Mouse (Mus musculus): ENCODE results near the gene Hoxa6. TPM values are rescaled to one million over a fixed set of nuclear protein-coding genes. Genes with fewer than 3 reads are reported as not detected.

The Hoxa6 gene
- polyA plus RNA-seq, 1 experiment from 2014 or later: 4.1 TPM

GRCm38 (mm10) chr6:52170898-52171223 is 37.7 kb downstream of the Hoxa6 start:
- Histone ChIP-seq H3K27ac (peak overlapping the region; percentile 81), H3K4me1 (peaks cover 98% of the 10 kb centered on the region), H3K9me3 (replicated peaks) (no peaks in the 10 kb centered on the region), H3K36me3 (peaks cover 21% of the 10 kb centered on the region), H3K27me3 (ENCODE audit: low read depth, poor library complexity, severe bottlenecking) (peaks cover 80% of the 10 kb centered on the region), H3K4me3 (peak overlapping the region; percentile 47)
- WGBS: 18% methylated on average over 5 of the region's 5 CpGs
- no peak for DNase-seq (ENCODE audit: low spot score)

GRCm38 (mm10) chr6:52170166-52170897 is 38.2 kb downstream of the Hoxa6 start:
- DNase-seq (ENCODE audit: low spot score): peak; percentile 70
- peaks cover 98% of the 10 kb centered on the region for H3K4me1 ChIP-seq
- H3K9me3 ChIP-seq (replicated peaks): no peaks in the 10 kb centered on the region
- peaks cover 75% of the 10 kb centered on the region for H3K27me3 ChIP-seq (ENCODE audit: low read depth, poor library complexity, severe bottlenecking)
- H3K4me3 ChIP-seq: peak overlapping the region; percentile 47
- WGBS: 4% methylated on average over 40 of the region's 40 CpGs
- peak overlapping the region; percentile 81 for H3K27ac ChIP-seq
- H3K36me3 ChIP-seq: peaks cover 21% of the 10 kb centered on the region

GRCm38 (mm10) chr6:52169499-52170165 is 38.9 kb downstream of the Hoxa6 start:
- 18% methylated on average over 16 of the region's 16 CpGs for WGBS
- Histone ChIP-seq H3K4me1 (peaks cover 98% of the 10 kb centered on the region), H3K36me3 (peaks cover 21% of the 10 kb centered on the region), H3K9me3 (replicated peaks) (no peaks in the 10 kb centered on the region), H3K27me3 (ENCODE audit: low read depth, poor library complexity, severe bottlenecking) (peaks cover 72% of the 10 kb centered on the region), H3K4me3 (peak overlapping the region; percentile 47), H3K27ac (peak overlapping the region; percentile 81)
- DNase-seq (ENCODE audit: low spot score): no peak

- H3K36me3 ChIP-seq: peaks cover 21% of the 10 kb centered on the region
- H3K4me1 ChIP-seq: peaks cover 98% of the 10 kb centered on the region
- H3K27ac ChIP-seq: peak overlapping the region; percentile 86
- DNase-seq (ENCODE audit: low spot score): peak; percentile 71
- H3K9me3 ChIP-seq (replicated peaks): no peaks in the 10 kb centered on the region
- peak overlapping the region; percentile 41 for H3K4me3 ChIP-seq
- WGBS: 3% methylated on average over 42 of the region's 42 CpGs
- peaks cover 71% of the 10 kb centered on the region for H3K27me3 ChIP-seq (ENCODE audit: low read depth, poor library complexity, severe bottlenecking)
Observed at GRCm38 (mm10) chr6:52168191-52169055, 40.1 kb downstream of the Hoxa6 start.

GRCm38 (mm10) chr6:52167736-52168161 is 40.8 kb downstream of the Hoxa6 start:
- H3K4me3 ChIP-seq: peak overlapping the region; percentile 41
- peaks cover 21% of the 10 kb centered on the region for H3K36me3 ChIP-seq
- peak; percentile 47 for DNase-seq (ENCODE audit: low spot score)
- no peaks in the 10 kb centered on the region for H3K9me3 ChIP-seq (replicated peaks)
- H3K27ac ChIP-seq: peak overlapping the region; percentile 86
- peaks cover 98% of the 10 kb centered on the region for H3K4me1 ChIP-seq
- 9% methylated on average over 14 of the region's 14 CpGs for WGBS
- peaks cover 66% of the 10 kb centered on the region for H3K27me3 ChIP-seq (ENCODE audit: low read depth, poor library complexity, severe bottlenecking)

DNA sequence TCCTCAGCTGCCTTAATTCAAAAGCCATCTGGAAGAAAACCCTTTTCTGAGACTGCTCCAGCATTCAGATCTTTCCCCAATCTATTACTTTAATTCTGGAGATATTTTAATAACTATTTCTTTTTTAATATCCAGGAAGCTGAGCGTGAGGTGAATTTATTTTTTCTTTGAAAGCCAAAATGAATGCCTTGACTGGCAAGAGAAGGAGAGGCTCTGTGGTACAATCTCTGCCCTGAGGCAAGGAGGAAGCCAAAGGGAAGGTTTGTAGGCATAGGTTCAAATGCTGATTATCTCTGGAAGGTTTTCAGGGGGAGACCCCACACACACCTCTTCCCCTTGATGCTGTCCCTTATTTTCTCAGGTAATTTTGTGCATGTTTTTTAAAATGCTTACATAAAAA is 41.3 kb downstream of the Hoxa6 start:
- peak overlapping the region; percentile 41 for H3K4me3 ChIP-seq
- no peak for DNase-seq (ENCODE audit: low spot score)
- H3K36me3 ChIP-seq: peaks cover 19% of the 10 kb centered on the region
- peaks cover 65% of the 10 kb centered on the region for H3K27me3 ChIP-seq (ENCODE audit: low read depth, poor library complexity, severe bottlenecking)
- 28% methylated on average over 1 of the region's 1 CpGs for WGBS
- H3K9me3 ChIP-seq (replicated peaks): no peaks in the 10 kb centered on the region
- H3K27ac ChIP-seq: peak overlapping the region; percentile 86
- peaks cover 96% of the 10 kb centered on the region for H3K4me1 ChIP-seq

GRCm38 (mm10) chr6:52166431-52167077 is 42.0 kb downstream of the Hoxa6 start:
- 2% methylated on average over 4 of the region's 4 CpGs for WGBS
- peak; percentile 48 for DNase-seq (ENCODE audit: low spot score)
- peak overlapping the region; percentile 41; the same call in 1 of the 2 replicates for H3K4me3 ChIP-seq
- peak overlapping the region; percentile 90 for H3K27ac ChIP-seq
- no peaks in the 10 kb centered on the region for H3K9me3 ChIP-seq (replicated peaks)
- peaks cover 15% of the 10 kb centered on the region for H3K36me3 ChIP-seq
- peaks cover 95% of the 10 kb centered on the region for H3K4me1 ChIP-seq
- peaks cover 58% of the 10 kb centered on the region for H3K27me3 ChIP-seq (ENCODE audit: low read depth, poor library complexity, severe bottlenecking)

- H3K36me3 ChIP-seq: peaks cover 13% of the 10 kb centered on the region
- peak; percentile 72 for DNase-seq (ENCODE audit: low spot score)
Observed at GRCm38 (mm10) chr6:52165441-52166370, 42.8 kb downstream of the Hoxa6 start.

DNA sequence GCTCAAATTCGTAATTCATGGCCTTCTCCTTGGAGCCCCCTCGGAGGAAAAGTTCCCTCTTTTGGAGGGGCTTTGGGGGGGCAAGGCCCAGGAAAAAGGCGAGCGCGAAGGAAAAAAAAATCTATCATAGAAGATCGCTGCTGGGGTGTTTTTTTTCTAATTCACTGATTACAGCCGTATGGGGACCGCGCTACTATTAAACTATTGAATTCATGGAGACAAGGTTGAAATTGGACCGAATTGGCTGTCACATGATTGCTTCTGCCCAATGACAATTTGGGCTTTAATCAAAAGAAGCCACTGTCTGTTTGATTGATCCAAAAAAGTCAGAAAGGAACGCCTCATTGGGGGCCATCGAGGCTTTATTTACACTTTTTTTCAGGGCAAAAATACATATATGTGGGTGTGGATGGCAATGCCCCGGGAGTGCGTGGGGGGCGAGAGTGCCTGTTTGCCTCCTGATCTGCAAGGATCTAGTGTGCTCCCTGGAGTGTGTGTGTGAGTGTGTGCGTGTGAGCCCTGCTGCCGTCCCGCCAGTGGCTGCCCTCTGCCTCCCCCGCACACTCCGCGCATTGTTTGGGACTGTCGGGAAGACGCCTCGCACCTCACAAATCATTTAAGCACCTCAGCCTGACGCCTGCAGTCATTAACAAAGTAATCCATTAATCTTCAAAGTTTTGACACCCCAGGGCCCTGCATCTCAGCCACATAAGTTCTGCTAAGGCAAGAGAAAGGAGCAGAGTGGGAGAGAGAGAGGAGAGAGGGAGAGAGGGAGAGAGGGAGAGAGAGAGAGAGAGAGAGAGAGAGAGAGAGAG is 43.7 kb downstream of the Hoxa6 start, which contains the start of gene Hoxa2:
TSS of gene Hoxa2 (minus strand) at position 206 of the 815 bp plus-strand sequence.
- Histone ChIP-seq H3K27me3 (ENCODE audit: low read depth, poor library complexity, severe bottlenecking) (peaks cover 46% of the 10 kb centered on the region), H3K27ac (peak within 1 kb of the TSS; percentile 90), H3K36me3 (peaks cover 4% of the 10 kb centered on the region), H3K9me3 (replicated peaks) (no peaks in the 10 kb centered on the region), H3K4me1 (peaks cover 95% of the 10 kb centered on the region), H3K4me3 (peak within 1 kb of the TSS; percentile 58)
- under 1% methylated on average over 25 of the region's 25 CpGs for WGBS
- peak; percentile 77 for DNase-seq (ENCODE audit: low spot score)

More at GRCm38 (mm10) chr6:52165441-52166370, 42.8 kb downstream of the Hoxa6 start:
- H3K27ac ChIP-seq: peak overlapping the region; percentile 90
- under 1% methylated on average over 28 of the region's 28 CpGs for WGBS
- H3K9me3 ChIP-seq (replicated peaks): no peaks in the 10 kb centered on the region
- H3K4me3 ChIP-seq: peak overlapping the region; percentile 58
- peaks cover 95% of the 10 kb centered on the region for H3K4me1 ChIP-seq
- H3K27me3 ChIP-seq (ENCODE audit: low read depth, poor library complexity, severe bottlenecking): peaks cover 50% of the 10 kb centered on the region

- no peaks in the 10 kb centered on the region for H3K9me3 ChIP-seq (replicated peaks)
- peak overlapping the region; percentile 58 for H3K4me3 ChIP-seq
- 0 out of 2 replicates have a peak, but pooled peaks cover 2% of the 10 kb centered on the region for H3K36me3 ChIP-seq
- peak; percentile 79 for DNase-seq (ENCODE audit: low spot score)
- WGBS: under 1% methylated on average over 39 of the region's 39 CpGs
- H3K27me3 ChIP-seq (ENCODE audit: low read depth, poor library complexity, severe bottlenecking): peaks cover 49% of the 10 kb centered on the region
- H3K4me1 ChIP-seq: peaks cover 96% of the 10 kb centered on the region
- H3K27ac ChIP-seq: peak overlapping the region; percentile 90
Observed at GRCm38 (mm10) chr6:52164051-52164625, 44.4 kb downstream of the Hoxa6 start.
